Mouse (Mus musculus) splenic B cell, adult 2 months (primary cell): ENCODE data around the gene Map4.

ENCODE experiments used
- DNase-seq: peaks from one replicate; pipeline ENCODE4 v3.0.0-alpha.2; 2011; ENCODE audit warnings: low read depth, low spot score
- H3K27me3 ChIP-seq: 2 replicates; pipeline ENCODE4 v1.6.1; 2012; ENCODE audit warnings: mild to moderate bottlenecking, low read length, moderate library complexity, mixed read lengths; ENCODE audit not compliant: control insufficient read depth, poor library complexity, insufficient read depth, severe bottlenecking
- H3K36me3 ChIP-seq: 2 replicates; pipeline ENCODE4 v1.6.1; 2012; ENCODE audit warnings: mild to moderate bottlenecking, low read length, moderate library complexity, mixed read lengths; ENCODE audit not compliant: control insufficient read depth, poor library complexity, insufficient read depth, severe bottlenecking

Map4 gene

DNA sequence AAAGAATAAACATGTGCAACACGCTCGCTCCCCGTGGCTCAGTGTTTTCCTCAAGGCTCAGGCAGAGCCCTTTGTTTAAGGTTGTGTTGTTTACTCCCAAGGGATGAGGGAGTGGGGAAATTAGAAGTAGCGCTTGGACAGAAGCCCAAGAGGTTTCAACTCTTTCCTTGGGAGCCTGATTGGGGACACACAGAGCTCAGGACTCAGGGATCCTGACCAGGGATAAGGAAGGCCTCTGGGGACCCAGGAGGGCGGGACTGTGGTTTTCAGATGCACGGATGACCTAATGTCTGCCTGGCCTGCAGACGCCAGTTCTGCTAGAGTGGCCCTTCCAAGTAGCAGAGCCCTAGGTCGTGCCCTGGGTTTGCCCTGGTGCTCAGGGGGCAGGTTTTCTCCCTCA, 24.0 kb upstream of the Map4 start:
- Histone ChIP-seq H3K27me3 (no peaks in the 10 kb centered on the region), H3K36me3 (no peaks in the 10 kb centered on the region)
- no peak for DNase-seq

DNA sequence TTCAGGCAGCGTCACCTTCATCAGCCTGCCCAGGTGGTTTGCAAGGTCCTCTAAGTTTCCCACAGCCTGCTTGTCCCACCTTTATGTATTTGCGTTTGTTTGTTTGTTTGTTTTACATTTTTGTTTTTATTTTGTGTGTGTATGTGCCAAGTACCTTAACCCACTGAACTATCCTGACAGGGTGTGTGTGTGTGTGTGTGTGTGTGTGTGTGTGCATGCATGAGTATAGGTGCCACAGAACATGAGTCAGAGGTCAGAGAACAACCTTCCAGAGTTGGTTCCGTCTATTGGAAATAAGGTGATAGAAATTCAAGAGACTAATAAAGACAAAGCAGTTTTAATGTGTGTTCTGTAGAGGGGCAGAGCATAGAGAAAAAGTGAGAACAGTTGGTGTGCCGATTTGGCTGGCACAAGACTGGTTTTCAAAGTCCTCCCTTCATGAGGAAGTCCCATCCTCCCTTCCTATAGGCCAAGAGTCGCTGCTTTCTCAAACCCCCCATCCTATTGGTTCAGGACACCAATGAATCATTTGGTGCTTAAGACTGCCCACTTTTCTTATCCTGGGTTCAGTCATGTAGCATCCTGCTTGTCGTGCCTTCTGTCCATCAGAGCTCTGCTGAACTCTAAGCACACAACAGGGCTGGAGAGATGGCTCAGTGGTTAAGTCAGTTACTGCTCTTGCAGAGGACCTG, 23.3 kb upstream of the Map4 start:
- Histone ChIP-seq H3K27me3 (no peaks in the 10 kb centered on the region), H3K36me3 (no peaks in the 10 kb centered on the region)
- DNase-seq: peak; percentile 18

DNA sequence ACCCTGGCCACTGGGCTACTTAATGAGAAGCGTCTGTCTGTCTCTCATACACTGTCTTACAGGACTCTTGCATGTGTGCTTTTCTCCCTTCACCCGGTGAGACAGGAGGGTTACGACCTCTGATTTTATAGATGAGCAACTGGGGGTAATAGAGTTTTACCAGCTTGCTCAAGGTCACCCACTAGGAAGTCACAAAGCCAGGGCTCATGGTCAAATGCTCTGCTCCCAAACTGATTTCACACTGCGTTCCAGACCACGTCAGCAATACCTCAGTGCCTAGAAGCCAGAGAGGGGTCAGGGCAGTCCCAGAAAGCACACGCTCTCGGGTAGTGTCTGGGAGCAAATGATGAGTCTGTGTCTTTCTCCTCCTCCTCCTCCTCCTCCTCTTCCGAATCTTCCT, 22.2 kb upstream of the Map4 start:
- Histone ChIP-seq H3K27me3 (no peaks in the 10 kb centered on the region), H3K36me3 (no peaks in the 10 kb centered on the region)
- no peak for DNase-seq

DNA sequence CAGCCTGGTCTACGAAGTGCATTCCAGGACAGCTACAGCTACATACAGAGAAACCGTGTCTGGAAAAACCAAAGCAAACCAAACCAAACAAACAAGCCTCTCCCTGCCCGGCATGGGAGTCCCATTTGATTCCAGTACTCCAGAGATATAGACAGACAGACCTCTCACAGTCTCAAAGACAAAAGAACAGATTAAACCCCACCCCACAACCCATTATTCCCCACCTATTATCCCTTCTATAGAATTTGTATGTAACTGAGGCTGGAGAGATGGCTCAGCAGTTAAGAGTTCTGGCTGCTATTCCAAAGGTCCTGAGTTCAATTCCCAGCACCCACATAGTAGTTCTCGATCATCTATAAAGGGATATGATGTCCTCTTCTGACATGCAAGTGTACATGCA, 21.3 kb upstream of the Map4 start:
- no peaks in the 10 kb centered on the region for H3K36me3 ChIP-seq
- no peaks in the 10 kb centered on the region for H3K27me3 ChIP-seq
- DNase-seq: no peak

DNA sequence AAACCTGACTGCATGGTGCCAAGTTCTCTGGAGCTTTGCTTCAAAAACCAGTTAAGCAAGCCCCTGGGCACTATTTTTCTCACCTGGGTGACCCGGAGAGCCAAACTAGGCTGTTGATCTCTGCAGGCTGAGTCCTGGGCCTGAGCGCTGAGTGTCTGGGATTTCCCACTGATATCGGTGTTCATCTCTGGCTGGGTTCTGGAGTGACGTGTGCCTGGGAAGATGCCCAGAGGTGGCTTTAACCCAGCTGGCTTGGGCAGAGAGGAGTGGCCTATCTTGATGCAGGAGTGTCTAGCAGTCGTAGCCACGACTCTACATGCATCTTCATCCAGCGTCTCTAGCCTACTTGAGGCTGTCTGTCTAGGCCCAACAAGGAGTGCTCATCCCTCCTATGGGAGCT, 19.5 kb upstream of the Map4 start:
- no peak for DNase-seq
- Histone ChIP-seq H3K27me3 (no peaks in the 10 kb centered on the region), H3K36me3 (no peaks in the 10 kb centered on the region)

DNA sequence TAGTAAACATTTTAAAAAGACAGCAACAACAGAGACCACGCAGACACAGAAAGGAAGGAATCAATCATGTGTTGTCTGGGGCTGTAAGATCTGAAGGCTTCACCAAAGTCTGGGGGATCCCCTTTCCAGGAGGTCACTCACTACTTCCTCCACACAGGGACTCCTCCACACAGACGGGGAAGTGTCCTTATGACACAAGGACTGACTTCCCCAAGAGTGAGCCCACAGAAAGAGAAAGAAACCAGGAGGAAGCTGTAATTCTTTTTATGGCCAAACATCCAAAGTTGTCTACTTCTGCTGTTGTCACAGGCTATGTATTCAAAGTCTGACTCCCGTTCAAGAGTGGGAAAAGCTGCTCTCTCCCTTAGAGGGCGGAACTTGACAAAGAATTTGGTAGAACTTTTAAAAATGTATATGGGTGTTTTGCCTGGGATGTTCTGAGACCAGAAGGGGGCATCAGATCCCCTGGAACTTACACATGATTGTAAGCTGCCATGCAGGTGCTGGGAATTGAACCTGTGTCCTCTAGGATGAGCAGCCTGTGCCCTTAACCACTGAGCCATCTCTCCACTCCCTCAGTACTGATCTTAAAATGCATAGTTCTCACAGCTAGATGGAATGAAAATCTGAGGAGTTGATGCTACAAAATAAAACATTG, 16.9 kb upstream of the Map4 start:
- H3K27me3 ChIP-seq: no peaks in the 10 kb centered on the region
- DNase-seq: peak; percentile 38
- H3K36me3 ChIP-seq: no peaks in the 10 kb centered on the region

DNA sequence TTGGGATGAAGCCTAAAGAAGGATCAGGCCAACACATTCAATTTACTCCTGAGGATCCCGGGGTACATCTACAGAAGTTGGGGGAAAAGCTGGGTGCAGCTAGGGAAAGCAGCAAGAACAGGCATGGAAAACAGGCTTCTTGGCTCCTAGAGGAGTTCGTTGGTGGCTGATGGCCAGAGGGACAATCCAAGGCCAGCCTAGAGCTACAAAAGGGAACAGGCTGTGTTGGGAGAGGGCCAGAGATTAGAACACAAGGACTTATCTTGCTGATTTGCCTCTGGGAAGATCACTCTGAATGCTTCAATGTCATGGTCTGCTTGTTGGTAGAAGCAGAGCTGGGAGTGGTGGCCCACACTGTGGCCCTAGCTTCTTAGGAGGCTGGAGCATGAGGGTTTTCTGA, 13.3 kb upstream of the Map4 start:
- Histone ChIP-seq H3K27me3 (no peaks in the 10 kb centered on the region), H3K36me3 (no peaks in the 10 kb centered on the region)
- no peak for DNase-seq

DNA sequence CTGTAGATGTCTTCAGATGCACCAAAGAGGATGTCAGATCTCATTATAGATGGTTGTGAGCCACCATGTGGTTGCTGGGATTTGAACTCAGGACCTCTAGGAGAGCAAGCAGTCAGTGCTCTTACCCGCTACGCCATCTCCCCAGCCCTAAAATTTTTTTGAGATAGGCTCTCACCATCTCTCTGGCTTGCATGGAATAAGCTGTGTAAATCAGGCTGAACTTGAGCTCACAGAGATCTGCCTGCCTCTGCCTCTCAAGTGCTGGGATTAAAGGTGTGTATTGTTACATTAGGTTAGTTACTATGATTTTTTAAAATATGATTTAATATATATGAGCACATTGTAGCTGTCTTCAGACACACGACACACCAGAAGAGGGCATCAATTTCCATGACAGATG, 2.1 kb upstream of the Map4 start:
- no peak for DNase-seq
- no peaks in the 10 kb centered on the region for H3K36me3 ChIP-seq
- no peaks in the 10 kb centered on the region for H3K27me3 ChIP-seq

DNA sequence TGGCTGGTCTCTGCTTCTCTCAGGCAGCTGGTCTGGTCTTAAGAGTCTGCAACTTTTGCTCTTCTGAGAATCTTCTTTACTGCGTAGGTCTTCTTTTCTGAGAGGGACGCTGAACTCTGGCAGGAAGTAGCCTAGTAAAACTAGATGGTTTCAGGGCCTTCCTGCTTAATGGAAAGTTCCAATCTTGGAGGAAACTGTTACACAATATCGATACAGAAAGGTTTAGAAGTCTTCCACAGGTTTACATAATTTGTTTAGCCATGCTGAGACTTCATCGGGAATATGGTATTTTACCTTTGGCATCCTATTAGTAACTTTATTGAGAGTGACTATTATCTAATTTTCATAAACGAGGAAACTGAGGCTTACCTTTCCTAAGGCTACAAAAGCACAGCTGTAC, 1.2 kb upstream of the Map4 start:
- Histone ChIP-seq H3K27me3 (no peaks in the 10 kb centered on the region), H3K36me3 (no peaks in the 10 kb centered on the region)
- DNase-seq: no peak

DNA sequence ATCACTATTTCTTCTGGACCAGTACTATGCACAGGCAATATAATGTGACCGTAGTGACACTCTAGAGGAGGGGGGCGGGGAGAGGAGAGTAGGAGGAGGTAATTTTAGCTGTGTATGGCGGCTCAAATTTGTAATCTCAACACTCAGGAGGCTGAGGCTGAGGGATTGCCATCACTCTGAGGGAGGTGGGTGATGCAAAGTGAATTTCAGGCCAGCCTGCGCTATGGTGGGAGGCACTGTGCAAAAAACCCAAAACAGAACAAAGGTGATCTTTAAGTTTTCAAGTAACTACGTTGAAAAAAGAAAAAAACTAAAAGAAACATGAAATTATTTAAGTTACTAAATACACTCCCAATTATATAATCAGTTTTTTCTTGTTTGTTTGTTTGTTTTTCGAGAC, 508 bp upstream of the Map4 start:
- H3K27me3 ChIP-seq: no peaks in the 10 kb centered on the region
- DNase-seq: no peak
- H3K36me3 ChIP-seq: no peaks in the 10 kb centered on the region

DNA sequence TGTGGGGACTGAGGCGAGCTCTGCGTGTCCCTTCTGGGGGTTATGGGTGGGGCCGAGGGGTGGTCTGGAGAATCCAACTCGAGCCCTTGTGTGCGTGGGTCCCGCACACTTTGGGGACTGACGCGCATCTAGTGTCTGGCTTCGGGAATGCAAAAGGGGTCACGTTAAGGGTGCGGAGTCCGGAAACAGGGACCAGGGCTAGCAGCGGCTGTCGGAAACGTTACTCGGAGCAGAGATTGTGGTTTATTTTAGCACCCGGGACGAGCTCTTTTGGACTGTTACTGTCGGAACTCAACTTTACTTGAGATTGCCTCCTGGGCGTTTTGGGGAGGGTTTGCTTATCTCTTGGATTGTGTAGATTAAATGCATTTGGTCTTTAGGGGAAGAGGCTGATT, 1.1 kb downstream of the Map4 start:
- DNase-seq: peak; percentile 22
- Histone ChIP-seq H3K27me3 (no peaks in the 10 kb centered on the region), H3K36me3 (no peaks in the 10 kb centered on the region)

DNA sequence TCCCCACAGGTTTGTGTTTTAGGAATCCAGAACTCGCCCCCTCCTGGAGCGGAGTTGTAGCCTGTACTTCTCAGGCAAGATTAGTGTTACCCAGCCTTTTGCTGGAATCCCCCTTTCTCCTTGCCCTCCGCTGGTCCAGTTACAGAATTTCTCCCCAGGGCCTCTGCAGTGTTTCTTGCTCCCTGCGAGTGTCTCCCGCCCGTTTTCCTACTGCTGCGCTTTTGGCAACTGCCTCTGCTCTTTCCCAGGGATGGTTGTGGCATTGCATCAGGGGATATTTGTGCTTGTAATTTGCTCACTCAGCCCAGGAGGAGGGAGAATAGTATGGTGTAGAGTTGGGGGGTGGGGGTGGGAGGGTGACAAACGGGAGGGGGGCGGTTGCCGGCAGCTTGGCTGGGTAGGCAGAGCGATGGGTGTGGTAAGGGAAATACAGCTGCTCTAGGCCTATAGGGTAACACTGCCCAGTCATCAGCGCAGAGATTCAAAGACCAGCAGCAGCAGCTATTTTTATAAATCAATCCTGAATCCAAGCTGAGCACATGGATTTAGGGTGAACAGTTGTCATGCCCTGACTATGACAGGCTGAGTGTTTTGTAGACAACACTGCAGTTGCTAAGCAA, 1.6 kb downstream of the Map4 start:
- H3K36me3 ChIP-seq: no peaks in the 10 kb centered on the region
- no peak for DNase-seq
- H3K27me3 ChIP-seq: no peaks in the 10 kb centered on the region

DNA sequence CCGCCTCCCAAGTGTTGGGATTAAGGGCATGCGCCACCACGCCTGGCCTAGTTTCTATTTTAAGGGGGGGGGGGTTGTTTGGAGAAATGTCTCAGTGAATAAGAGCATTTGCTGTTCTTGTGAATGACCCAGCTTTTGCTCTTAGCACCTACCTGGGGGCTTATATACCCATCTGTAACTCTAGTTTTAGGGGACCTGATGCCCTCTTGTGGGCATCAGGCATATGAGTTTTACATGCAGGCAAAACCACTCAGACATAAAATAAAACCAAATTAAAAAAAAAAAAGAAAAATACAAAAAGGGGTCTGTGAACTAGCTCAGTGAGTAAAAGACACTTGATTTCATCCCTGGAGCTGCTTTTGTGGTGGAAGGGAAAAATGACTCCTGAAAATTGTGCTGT, 8.1 kb downstream of the Map4 start:
- peak; percentile 34 for DNase-seq
- no peaks in the 10 kb centered on the region for H3K36me3 ChIP-seq
- H3K27me3 ChIP-seq: no peaks in the 10 kb centered on the region

DNA sequence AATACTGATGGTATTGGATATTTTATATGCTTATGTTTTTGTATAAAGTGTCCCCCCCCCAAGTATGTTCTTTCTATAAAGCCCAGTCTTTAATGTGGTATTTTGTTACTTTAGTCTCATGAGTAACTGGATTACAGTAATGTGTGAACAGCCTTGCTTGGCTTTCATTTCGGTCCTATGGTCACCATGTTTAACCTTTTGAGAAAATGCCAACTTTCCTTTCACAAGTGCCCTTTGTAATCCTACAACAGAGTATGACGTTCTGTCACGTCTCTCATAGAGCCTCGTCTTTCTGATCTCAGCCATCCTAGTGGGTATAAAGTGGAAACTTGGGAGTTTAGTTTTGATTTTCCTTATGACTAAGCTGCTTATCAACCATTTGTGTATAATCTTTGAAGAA, 11.5 kb downstream of the Map4 start:
- no peaks in the 10 kb centered on the region for H3K36me3 ChIP-seq
- H3K27me3 ChIP-seq: no peaks in the 10 kb centered on the region
- DNase-seq: no peak

DNA sequence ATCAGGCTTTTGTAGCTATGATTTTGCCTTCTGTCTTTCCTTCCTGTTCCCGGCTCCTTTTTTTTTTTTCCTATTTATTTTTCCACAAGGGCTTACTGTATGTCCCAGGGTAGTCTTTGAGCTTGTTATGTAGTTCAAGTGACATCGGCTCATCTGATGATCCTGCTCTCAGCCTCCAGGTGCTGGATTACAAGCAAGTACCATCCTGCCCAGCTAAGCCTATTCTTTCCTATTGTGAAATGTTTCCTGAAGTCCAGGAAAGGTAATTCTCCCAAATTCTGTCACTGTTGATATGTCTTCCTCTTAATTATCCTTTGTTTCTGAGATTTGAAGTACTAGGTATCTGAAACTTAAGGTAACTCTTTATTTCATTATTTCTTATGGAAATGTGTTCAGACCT, 13.5 kb downstream of the Map4 start:
- no peaks in the 10 kb centered on the region for H3K27me3 ChIP-seq
- no peak for DNase-seq
- H3K36me3 ChIP-seq: no peaks in the 10 kb centered on the region
